Mouse (Mus musculus) common myeloid progenitor, adult 5-6 weeks (primary cell): ENCODE results near the gene Tmem63b. TPM values are rescaled to one million over a fixed set of nuclear protein-coding genes. Genes with fewer than 3 reads are reported as not detected.

Source experiments
- ATAC-seq: replicated peaks from 2 replicates; pipeline ENCODE4 v1.8.0; 2016; ENCODE audit warnings: low read depth, mild to moderate bottlenecking, moderate TSS enrichment, inconsistent platforms; ENCODE audit not compliant: poor library complexity, severe bottlenecking
- total RNA-seq: library from RNA; stranded (forward); fragments of 200-1000, 187-1606 nt; gene quantifications from 2 replicates; pipeline ENCODE4 v1.2.3, GENCODE M21; 2017

Gene Tmem63b
- total RNA-seq, 1 experiment from 2014 or later, result 7.0 TPM

GRCm38 (mm10) chr17:45680391-45680980 lies 6.2 kb downstream of the Tmem63b start:
- no peak for ATAC-seq

GRCm38 (mm10) chr17:45678106-45678505 lies 8.6 kb downstream of the Tmem63b start:
- ATAC-seq, result peak; percentile 55

GRCm38 (mm10) chr17:45672598-45672997 lies 14.1 kb downstream of the Tmem63b start:
- peak; percentile 58; the same call in 1 of the 2 replicates for ATAC-seq

- ATAC-seq, result peak; percentile 34; the same call in 1 of the 2 replicates
These were observed 14.9 kb downstream of the Tmem63b start for GRCm38 (mm10) chr17:45671821-45672220.

- ATAC-seq, result no peak
These were observed 18.7 kb downstream of the Tmem63b start for GRCm38 (mm10) chr17:45667986-45668385.

GRCm38 (mm10) chr17:45667481-45667880 lies 19.2 kb downstream of the Tmem63b start:
- ATAC-seq, result no peak

- ATAC-seq, result no peak
These were observed 20.6 kb downstream of the Tmem63b start for GRCm38 (mm10) chr17:45666091-45666490.

- no peak for ATAC-seq
These were observed 22.1 kb downstream of the Tmem63b start for GRCm38 (mm10) chr17:45664608-45665007.

GRCm38 (mm10) chr17:45663106-45663919 lies 23.4 kb downstream of the Tmem63b start:
- ATAC-seq, result peak; percentile 82

- ATAC-seq, result no peak
These were observed 27.5 kb downstream of the Tmem63b start, which contains the start of gene Capn11 for GRCm38 (mm10) chr17:45659225-45659624. TSS of gene Capn11 (minus strand) at chr17:45659325.

GRCm38 (mm10) chr17:45655820-45656219 lies 30.9 kb downstream of the Tmem63b start:
- ATAC-seq, result peak; percentile 69

- no peak for ATAC-seq
These were observed 33.5 kb downstream of the Tmem63b start for GRCm38 (mm10) chr17:45653233-45653632.

GRCm38 (mm10) chr17:45644185-45644584 lies 42.5 kb downstream of the Tmem63b start:
- no peak for ATAC-seq

- ATAC-seq, result peak; percentile 58; the same call in 1 of the 2 replicates
These were observed 44.0 kb downstream of the Tmem63b start for GRCm38 (mm10) chr17:45642701-45643100.

- ATAC-seq, result no peak
These were observed 44.7 kb downstream of the Tmem63b start for GRCm38 (mm10) chr17:45641981-45642380.

GRCm38 (mm10) chr17:45638596-45639295 lies 48.0 kb downstream of the Tmem63b start:
- ATAC-seq, result no peak

- no peak for ATAC-seq
These were observed 52.7 kb downstream of the Tmem63b start for GRCm38 (mm10) chr17:45634033-45634432.

GRCm38 (mm10) chr17:45631940-45632339 lies 54.8 kb downstream of the Tmem63b start:
- ATAC-seq, result no peak

- ATAC-seq, result no peak
These were observed 55.7 kb downstream of the Tmem63b start for GRCm38 (mm10) chr17:45630992-45631391.

- ATAC-seq, result peak; percentile 33; the same call in 1 of the 2 replicates
These were observed 56.6 kb downstream of the Tmem63b start for GRCm38 (mm10) chr17:45629861-45630694.
